Mouse (Mus musculus) MEL (cell line): ENCODE measurements around the gene Fzd7. TPM values are rescaled to one million over a fixed set of nuclear protein-coding genes. Genes with fewer than 3 reads are reported as not detected.

Experiments used
- DNase-seq: peaks from one replicate; pipeline ENCODE4 v3.0.0; 2011; ENCODE audit warnings: low read depth, low spot score
- H3K27ac ChIP-seq: 2 replicates; pipeline ENCODE4 v1.5.1; 2012; ENCODE audit warnings: low read depth, mild to moderate bottlenecking, control low read depth, low read length, moderate library complexity; ENCODE audit not compliant: control insufficient read depth
- H3K27me3 ChIP-seq, 2 experiments: fragments of 150-350 bp in 1 of 2; sonication (generic) in 1 of 2; 2 replicates each; pipeline ENCODE4 v1.6.1; 2012; ENCODE audit warnings: low read length in 2 of 2, mild to moderate bottlenecking in 2 of 2, improper control_type of control experiment in 1 of 2, moderate library complexity in 1 of 2; ENCODE audit not compliant: insufficient read depth in 2 of 2, control insufficient read depth in 1 of 2
- H3K36me3 ChIP-seq, 2 experiments: 2 replicates each; pipeline ENCODE4 v1.6.1; 2012 to 2014; ENCODE audit warnings: low read length in 2 of 2, improper control_type of control experiment in 1 of 2, inconsistent platforms in 1 of 2, mild to moderate bottlenecking in 1 of 2; ENCODE audit not compliant: insufficient read depth in 2 of 2, control insufficient read depth in 1 of 2
- H3K4me1 ChIP-seq, 2 experiments: fragments of 150-350 bp in 1 of 2; sonication (generic) in 1 of 2; 2 replicates each; pipeline ENCODE4 v1.6.1; 2012; ENCODE audit warnings: low read length in 2 of 2, improper control_type of control experiment in 1 of 2, mild to moderate bottlenecking in 1 of 2; ENCODE audit not compliant: insufficient read depth in 2 of 2, control insufficient read depth in 1 of 2
- H3K4me3 ChIP-seq, 2 experiments: fragments of 150-350 bp in 1 of 2; sonication (generic) in 1 of 2; 2 replicates each; pipeline ENCODE4 v1.5.1; 2012; ENCODE audit warnings: low read depth in 2 of 2, low read length in 2 of 2, mild to moderate bottlenecking in 2 of 2, moderate library complexity in 2 of 2, control low read depth in 1 of 2, improper control_type of control experiment in 1 of 2; ENCODE audit not compliant: control insufficient read depth in 1 of 2, insufficient read depth in 1 of 2
- H3K79me2 ChIP-seq: 2 replicates; pipeline ENCODE4 v1.6.1; 2012; ENCODE audit warnings: mild to moderate bottlenecking, low read length, moderate library complexity; ENCODE audit not compliant: control insufficient read depth, poor library complexity, insufficient read depth
- H3K9ac ChIP-seq: 2 replicates; pipeline ENCODE4 v1.6.1; 2012; ENCODE audit warnings: low read depth, mild to moderate bottlenecking, control low read depth, low read length, moderate library complexity; ENCODE audit not compliant: control insufficient read depth, poor library complexity, severe bottlenecking
- H3K9me3 ChIP-seq: fragments of 150-350 bp; sonication (generic); replicated peaks from 2 replicates; pipeline ENCODE4 v1.6.1; 2012; ENCODE audit warnings: mild to moderate bottlenecking, low read length, improper control_type of control experiment, moderate library complexity; ENCODE audit not compliant: insufficient read depth
- BHLHE40 ChIP-seq: IDR thresholded peaks from 2 replicates; pipeline ENCODE4 v1.6.1; 2012; ENCODE audit warnings: low read depth, mild to moderate bottlenecking, inconsistent platforms, low read length, improper control_type of control experiment, borderline replicate concordance
- CHD1 ChIP-seq: IDR thresholded peaks from 2 replicates; pipeline ENCODE4 v1.6.1; 2012; ENCODE audit warnings: low read depth, mild to moderate bottlenecking, inconsistent platforms, low read length, improper control_type of control experiment
- CHD2 ChIP-seq: IDR thresholded peaks from 2 replicates; pipeline ENCODE4 v1.6.1; 2011; ENCODE audit warnings: low read length, improper control_type of control experiment
- CTCF ChIP-seq, 3 experiments: IDR thresholded peaks in 2 of 3; conservative IDR thresholded peaks in 1 of 3; 2 replicates each; pipeline ENCODE4 v1.5.1; 2011 to 2012; ENCODE audit warnings: low read length in 3 of 3, low read depth in 2 of 3, mild to moderate bottlenecking in 2 of 3, improper control_type of control experiment in 1 of 3, inconsistent platforms in 1 of 3, mixed read lengths in 1 of 3, moderate library complexity in 1 of 3; ENCODE audit not compliant: control insufficient read depth in 1 of 3, insufficient read depth in 1 of 3, poor library complexity in 1 of 3, severe bottlenecking in 1 of 3
- E2F4 ChIP-seq: IDR thresholded peaks from 2 replicates; pipeline ENCODE4 v1.6.1; 2011; ENCODE audit warnings: low read depth, low read length, improper control_type of control experiment, borderline replicate concordance
- ELF1 ChIP-seq: IDR thresholded peaks from 2 replicates; pipeline ENCODE4 v1.6.1; 2014; ENCODE audit warnings: low read depth, mild to moderate bottlenecking, inconsistent platforms, low read length, improper control_type of control experiment, moderate library complexity
- EP300 ChIP-seq, 2 experiments: IDR thresholded peaks; 2 replicates each; pipeline ENCODE4 v1.6.1; 2011; ENCODE audit warnings: improper control_type of control experiment in 2 of 2, low read length in 2 of 2, low read depth in 1 of 2, mild to moderate bottlenecking in 1 of 2
- ETS1 ChIP-seq: IDR thresholded peaks from 2 replicates; pipeline ENCODE4 v1.6.1; 2012; ENCODE audit warnings: low read depth, mild to moderate bottlenecking, inconsistent platforms, low read length, improper control_type of control experiment, moderate library complexity
- GABPA ChIP-seq: IDR thresholded peaks from 2 replicates; pipeline ENCODE4 v1.6.1; 2012; ENCODE audit warnings: low read depth, mild to moderate bottlenecking, inconsistent platforms, low read length, improper control_type of control experiment, moderate library complexity
- GATA1 ChIP-seq: IDR thresholded peaks from 2 replicates; pipeline ENCODE4 v1.6.1; 2011; ENCODE audit warnings: low read depth, low read length, improper control_type of control experiment
- HCFC1 ChIP-seq: IDR thresholded peaks from 2 replicates; pipeline ENCODE4 v1.6.1; 2012; ENCODE audit warnings: low read depth, mild to moderate bottlenecking, inconsistent platforms, low read length, improper control_type of control experiment, moderate library complexity
- JUND ChIP-seq: IDR thresholded peaks from 2 replicates; pipeline ENCODE4 v1.6.1; 2011; ENCODE audit warnings: low read depth, mild to moderate bottlenecking, improper control_type of control experiment, low read length
- KAT2A ChIP-seq: conservative IDR thresholded peaks from 2 replicates; pipeline ENCODE4 v1.6.1; 2012; ENCODE audit warnings: low read depth, low read length, improper control_type of control experiment, inconsistent platforms
- MAFK ChIP-seq: IDR thresholded peaks from 2 replicates; pipeline ENCODE4 v1.6.1; 2011; ENCODE audit warnings: low read depth, mild to moderate bottlenecking, low read length, improper control_type of control experiment, borderline replicate concordance
- MAX ChIP-seq: IDR thresholded peaks from 2 replicates; pipeline ENCODE4 v1.6.1; 2011; ENCODE audit warnings: low read length, improper control_type of control experiment
- MAZ ChIP-seq: IDR thresholded peaks from 2 replicates; pipeline ENCODE4 v1.6.1; 2012; ENCODE audit warnings: low read depth, mild to moderate bottlenecking, inconsistent platforms, low read length, improper control_type of control experiment
- MEF2A ChIP-seq: IDR thresholded peaks from 2 replicates; pipeline ENCODE4 v1.6.1; 2014; ENCODE audit warnings: low read depth, mild to moderate bottlenecking, inconsistent platforms, low read length, improper control_type of control experiment; ENCODE audit not compliant: poor library complexity, insufficient replicate concordance, severe bottlenecking; ENCODE audit errors: extremely low read depth
- MXI1 ChIP-seq: IDR thresholded peaks from 2 replicates; pipeline ENCODE4 v1.6.1; 2011; ENCODE audit warnings: mild to moderate bottlenecking, low read depth, low read length, improper control_type of control experiment
- MYB ChIP-seq: IDR thresholded peaks from 2 replicates; pipeline ENCODE4 v1.6.1; 2011; ENCODE audit warnings: mild to moderate bottlenecking, low read depth, low read length, improper control_type of control experiment
- MYC ChIP-seq: IDR thresholded peaks from 2 replicates; pipeline ENCODE4 v1.6.1; 2011; ENCODE audit warnings: low read depth, mild to moderate bottlenecking, low read length, improper control_type of control experiment, moderate library complexity
- NELFE ChIP-seq: IDR thresholded peaks from 2 replicates; pipeline ENCODE4 v1.6.1; 2011; ENCODE audit warnings: low read depth, low read length, improper control_type of control experiment
- NRF1 ChIP-seq: IDR thresholded peaks from 2 replicates; pipeline ENCODE4 v1.6.1; 2014; ENCODE audit warnings: low read depth, mild to moderate bottlenecking, inconsistent platforms, low read length, improper control_type of control experiment, moderate library complexity; ENCODE audit not compliant: poor library complexity, insufficient read depth, severe bottlenecking
- POLR2A ChIP-seq, 2 experiments: IDR thresholded peaks; 2 replicates each; pipeline ENCODE4 v1.6.1; 2011 to 2012; ENCODE audit warnings: low read length in 2 of 2, mild to moderate bottlenecking in 2 of 2, control low read depth in 1 of 2, improper control_type of control experiment in 1 of 2, low read depth in 1 of 2, moderate library complexity in 1 of 2; ENCODE audit not compliant: control insufficient read depth in 1 of 2, insufficient read depth in 1 of 2, poor library complexity in 1 of 2
- POLR2AphosphoS5 ChIP-seq: IDR thresholded peaks from 2 replicates; pipeline ENCODE4 v1.6.1; 2012; ENCODE audit warnings: low read depth, borderline replicate concordance, mild to moderate bottlenecking, inconsistent platforms, low read length, moderate library complexity, mixed read lengths
- RAD21 ChIP-seq: IDR thresholded peaks from 2 replicates; pipeline ENCODE4 v1.6.1; 2011; ENCODE audit warnings: mild to moderate bottlenecking, low read depth, low read length, improper control_type of control experiment
- SIN3A ChIP-seq: IDR thresholded peaks from 2 replicates; pipeline ENCODE4 v1.6.1; 2012; ENCODE audit warnings: low read length, improper control_type of control experiment, inconsistent platforms
- SMC3 ChIP-seq: IDR thresholded peaks from 2 replicates; pipeline ENCODE4 v1.6.1; 2011; ENCODE audit warnings: low read depth, low read length, improper control_type of control experiment
- TAL1 ChIP-seq: IDR thresholded peaks from 2 replicates; pipeline ENCODE4 v1.6.1; 2012; ENCODE audit warnings: mild to moderate bottlenecking, inconsistent platforms, low read length, moderate library complexity, mixed read lengths
- TBP ChIP-seq: IDR thresholded peaks from 2 replicates; pipeline ENCODE4 v1.8.0; 2011; ENCODE audit warnings: low read depth, low read length, improper control_type of control experiment
- TCF12 ChIP-seq: IDR thresholded peaks from 2 replicates; pipeline ENCODE4 v1.6.1; 2014; ENCODE audit warnings: low read depth, mild to moderate bottlenecking, inconsistent platforms, low read length, improper control_type of control experiment, moderate library complexity
- UBTF ChIP-seq: IDR thresholded peaks from 2 replicates; pipeline ENCODE4 v1.6.1; 2012; ENCODE audit warnings: low read depth, mild to moderate bottlenecking, inconsistent platforms, low read length, improper control_type of control experiment, moderate library complexity, borderline replicate concordance; ENCODE audit not compliant: insufficient read depth
- USF1 ChIP-seq: IDR thresholded peaks from 2 replicates; pipeline ENCODE4 v1.6.1; 2014; ENCODE audit warnings: low read depth, mild to moderate bottlenecking, inconsistent platforms, low read length, improper control_type of control experiment, moderate library complexity
- USF2 ChIP-seq, 2 experiments: IDR thresholded peaks; 2 replicates each; pipeline ENCODE4 v1.6.1; 2011 to 2012; ENCODE audit warnings: improper control_type of control experiment in 2 of 2, low read length in 2 of 2, borderline replicate concordance in 1 of 2, inconsistent platforms in 1 of 2, low read depth in 1 of 2, mild to moderate bottlenecking in 1 of 2; ENCODE audit not compliant: insufficient read depth in 1 of 2
- ZC3H11A ChIP-seq: IDR thresholded peaks from 2 replicates; pipeline ENCODE4 v1.6.1; 2012; ENCODE audit warnings: low read depth, mild to moderate bottlenecking, inconsistent platforms, low read length, improper control_type of control experiment
- ZKSCAN1 ChIP-seq: IDR thresholded peaks from 2 replicates; pipeline ENCODE4 v1.6.1; 2012; ENCODE audit warnings: low read depth, mild to moderate bottlenecking, inconsistent platforms, low read length, improper control_type of control experiment, moderate library complexity
- ZMIZ1 ChIP-seq: IDR thresholded peaks from 2 replicates; pipeline ENCODE4 v1.6.1; 2012; ENCODE audit warnings: low read depth, mild to moderate bottlenecking, inconsistent platforms, low read length, improper control_type of control experiment, moderate library complexity
- ZNF384 ChIP-seq: IDR thresholded peaks from 2 replicates; pipeline ENCODE4 v1.6.1; 2012; ENCODE audit warnings: low read depth, mild to moderate bottlenecking, inconsistent platforms, low read length, improper control_type of control experiment
- polyA plus RNA-seq, 2 experiments: library from polyadenylated mRNA; stranded (reverse) in 1 of 2; unstranded in 1 of 2; fragments of >175 nt in 1 of 2; fragments of >200 nt in 1 of 2; gene quantifications; 2 replicates each; pipeline versions ENCODE4 v1.2.1 to v1.2.4; 2012; ENCODE audit warnings: low replicate concordance in 2 of 2, low read depth in 1 of 2; ENCODE audit not compliant: insufficient read length in 2 of 2, insufficient read depth in 1 of 2, missing spikeins in 1 of 2
- total RNA-seq: library from RNA; depleted of rRNA; stranded (reverse); fragments of 300-350 nt; gene quantifications from 2 replicates; pipeline ENCODE4 v1.2.3, GENCODE M21; 2012

Fzd7 gene
- total and polyA plus RNA-seq, 3 experiments: 18.5 to 24.7 TPM; not detected in 1

DNA sequence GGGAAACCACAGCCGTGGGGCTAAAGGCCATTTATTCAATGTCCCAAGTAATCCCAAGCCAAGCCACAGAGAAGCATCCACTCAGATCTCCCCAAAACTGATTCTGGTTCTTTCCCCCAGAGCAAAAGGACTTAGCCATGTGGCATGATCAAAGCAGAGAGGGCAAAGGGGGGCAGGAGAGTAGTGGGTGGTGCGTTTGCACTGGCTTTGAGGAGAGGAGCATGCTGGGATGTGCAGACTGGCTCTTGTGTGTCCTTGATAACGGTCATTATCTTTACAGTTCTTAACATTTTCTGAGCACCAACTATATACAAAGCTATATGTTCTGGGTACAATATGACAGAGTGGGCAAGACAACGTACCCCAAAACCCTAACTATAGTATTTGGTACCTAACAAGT lies 10.2 kb downstream of the Fzd7 start:
- H3K9ac ChIP-seq: peak overlapping the region; percentile 41
- H3K27ac ChIP-seq: peak overlapping the region; percentile 90
- no peak for TF ChIP-seq E2F4
- TF ChIP-seq BHLHE40: no peak; the same call in 1 of the 2 replicates
- TF ChIP-seq SIN3A: peak; percentile 71
- TF ChIP-seq MXI1: peak; percentile 61
- TF ChIP-seq CHD1: no peak
- no peak for TF ChIP-seq CTCF (IDR thresholded peaks at IDR 0.05 in 2 of 3, conservative IDR thresholded peaks at IDR 0.05 in 1 of 3; ENCODE audit: control insufficient read depth in 1 of 3, insufficient read depth in 1 of 3, low read depth in 2 of 3, low read length in 3 of 3, poor library complexity in 1 of 3, severe bottlenecking in 1 of 3)
- TF ChIP-seq GATA1: peak; percentile 83
- TF ChIP-seq TBP: peak; percentile 70
- no peak for TF ChIP-seq NELFE
- no peak for TF ChIP-seq SMC3
- no peak for TF ChIP-seq MAFK
- TF ChIP-seq HCFC1: peak; percentile 31; the same call in 1 of the 2 replicates
- 0 out of 2 replicates have a peak, but pooled peaks have one; percentile 61 for TF ChIP-seq MAZ
- TF ChIP-seq POLR2AphosphoS5: no peak
- TF ChIP-seq CHD2: no peak
- TF ChIP-seq ELF1: no peak
- TF ChIP-seq USF2 (IDR thresholded peaks at IDR 0.05; ENCODE audit: borderline replicate concordance in 1 of 2, insufficient read depth in 1 of 2, low read depth in 1 of 2, low read length in 2 of 2): no peak
- TF ChIP-seq TCF12: peak; percentile 79
- TF ChIP-seq NRF1: no peak
- TF ChIP-seq MAX: no peak; the same call in 1 of the 2 replicates
- no peak for TF ChIP-seq MYB
- TF ChIP-seq MEF2A: no peak
- no peak for TF ChIP-seq ZC3H11A
- TF ChIP-seq GABPA: no peak
- no peak for TF ChIP-seq ZKSCAN1
- TF ChIP-seq JUND: no peak
- peak; percentile 44 for TF ChIP-seq TAL1
- peak in 1 of 2 experiments; percentile 48; a peak in 2 of 4 replicates for TF ChIP-seq POLR2A (IDR thresholded peaks at IDR 0.05; ENCODE audit: control insufficient read depth in 1 of 2, insufficient read depth in 1 of 2, low read depth in 1 of 2, low read length in 2 of 2, poor library complexity in 1 of 2)
- TF ChIP-seq RAD21: no peak
- no peak for TF ChIP-seq KAT2A
- TF ChIP-seq ZMIZ1: no peak; the same call in 1 of the 2 replicates
- TF ChIP-seq ETS1: peak; percentile 79
- TF ChIP-seq UBTF: no peak
- TF ChIP-seq USF1: no peak
- TF ChIP-seq ZNF384: no peak
- TF ChIP-seq MYC: peak; percentile 73; the same call in 1 of the 2 replicates
- peak; percentile 72 to 74; a peak in 3 of 4 replicates for TF ChIP-seq EP300 (IDR thresholded peaks at IDR 0.05; ENCODE audit: low read depth in 1 of 2, low read length in 2 of 2)

More for the DNA sequence above, 10.2 kb downstream of the Fzd7 start:
- H3K36me3 ChIP-seq: peaks cover 2 to 51% of the 10 kb centered on the region in 2 experiments; a peak in 3 of 4 replicates
- H3K4me1 ChIP-seq: peaks cover 38 to 46% of the 10 kb centered on the region in 2 experiments
- DNase-seq: peak; percentile 76
- no peaks in the 10 kb centered on the region for H3K27me3 ChIP-seq
- peak overlapping the region in 1 of 2 experiments; percentile 20; a peak in 2 of 4 replicates for H3K4me3 ChIP-seq
- H3K9me3 ChIP-seq: no peaks in the 10 kb centered on the region
- H3K79me2 ChIP-seq: peaks cover 4% of the 10 kb centered on the region; the same call in 1 of the 2 replicates
